Mouse (Mus musculus) E14TG2a.4 (cell line): ENCODE results near the gene Aimp2.
A peak's percentile ranks its signal among the peaks of the same experiment; 100 is the strongest.

Experiments
- H3K27me3 ChIP-seq: 2 replicates; pipeline ENCODE4 v1.6.1; 2014; ENCODE audit warnings: low read length, control low read depth; ENCODE audit not compliant: insufficient read depth
- H3K36me3 ChIP-seq: 2 replicates; pipeline ENCODE4 v1.6.1; 2014; ENCODE audit warnings: low read length, control low read depth; ENCODE audit not compliant: insufficient read depth
- H3K4me1 ChIP-seq: replicated peaks from 2 replicates; pipeline ENCODE4 v1.6.1; 2014; ENCODE audit warnings: low read depth, low read length, control low read depth
- H3K4me3 ChIP-seq: replicated peaks from 2 replicates; pipeline ENCODE4 v1.5.1; 2014; ENCODE audit warnings: mild to moderate bottlenecking, low read length
- H3K9me3 ChIP-seq: 2 replicates; pipeline ENCODE4 v1.6.1; 2014; ENCODE audit warnings: low read length, control low read depth
- CTCF ChIP-seq: conservative IDR thresholded peaks from 2 replicates; pipeline ENCODE4 v1.5.1; 2014; ENCODE audit warnings: low read length
- NANOG ChIP-seq: IDR thresholded peaks from 2 replicates; pipeline ENCODE4 v1.6.1; 2014; ENCODE audit warnings: borderline replicate concordance, low read length, mixed read lengths
- POU5F1 ChIP-seq: IDR thresholded peaks from 2 replicates; pipeline ENCODE4 v1.6.1; 2014; ENCODE audit warnings: low read length, borderline replicate concordance

Aimp2 gene

GRCm38 (mm10) chr5:143933414-143933813 is 23.8 kb upstream of the Aimp2 start:
- H3K27me3 ChIP-seq: no peaks in the 10 kb centered on the region
- H3K4me3 ChIP-seq: peak overlapping the region; percentile 56
- peaks cover 40% of the 10 kb centered on the region for H3K36me3 ChIP-seq
- H3K4me1 ChIP-seq: peaks cover 28% of the 10 kb centered on the region
- TF ChIP-seq POU5F1 (no peak), NANOG (no peak), CTCF (no peak)
- no peaks in the 10 kb centered on the region for H3K9me3 ChIP-seq

- Histone ChIP-seq H3K36me3 (peaks cover 46% of the 10 kb centered on the region), H3K4me1 (peaks cover 28% of the 10 kb centered on the region), H3K4me3 (peak within 1 kb of the TSS; percentile 56), H3K9me3 (no peaks in the 10 kb centered on the region), H3K27me3 (no peaks in the 10 kb centered on the region)
- TF ChIP-seq POU5F1: no peak
- no peak for TF ChIP-seq NANOG
- no peak for TF ChIP-seq CTCF
These were observed 23.2 kb upstream of the Aimp2 start, which contains the start of gene Rsph10b for GRCm38 (mm10) chr5:143932831-143933230. Gene Rsph10b, plus strand, starts transcription at chr5:143933035.

- Histone ChIP-seq H3K4me3 (no peak overlapping the region), H3K9me3 (no peaks in the 10 kb centered on the region), H3K36me3 (peaks cover 52% of the 10 kb centered on the region), H3K27me3 (no peaks in the 10 kb centered on the region), H3K4me1 (peaks cover 22% of the 10 kb centered on the region)
- TF ChIP-seq NANOG: no peak
These were observed 22.4 kb upstream of the Aimp2 start for GRCm38 (mm10) chr5:143931863-143932580.

GRCm38 (mm10) chr5:143930656-143931055 is 21.0 kb upstream of the Aimp2 start:
- H3K4me1 ChIP-seq: peaks cover 21% of the 10 kb centered on the region
- H3K4me3 ChIP-seq: no peak overlapping the region
- H3K9me3 ChIP-seq: no peaks in the 10 kb centered on the region
- TF ChIP-seq POU5F1 (no peak), CTCF (no peak), NANOG (no peak)
- H3K36me3 ChIP-seq: peaks cover 66% of the 10 kb centered on the region
- H3K27me3 ChIP-seq: no peaks in the 10 kb centered on the region

GRCm38 (mm10) chr5:143929291-143929690 is 19.6 kb upstream of the Aimp2 start:
- peaks cover 80% of the 10 kb centered on the region for H3K36me3 ChIP-seq
- no peaks in the 10 kb centered on the region for H3K27me3 ChIP-seq
- H3K4me3 ChIP-seq: no peak overlapping the region
- no peaks in the 10 kb centered on the region for H3K9me3 ChIP-seq
- TF ChIP-seq POU5F1 (no peak), NANOG (no peak)
- H3K4me1 ChIP-seq: peaks cover 21% of the 10 kb centered on the region

- H3K36me3 ChIP-seq: peaks cover 94% of the 10 kb centered on the region
- no peak within 1 kb of the TSS for H3K4me3 ChIP-seq
- no peaks in the 10 kb centered on the region for H3K9me3 ChIP-seq
- no peak for TF ChIP-seq CTCF
- TF ChIP-seq NANOG: no peak
- no peak for TF ChIP-seq POU5F1
- peaks cover 13% of the 10 kb centered on the region for H3K4me1 ChIP-seq
- no peaks in the 10 kb centered on the region for H3K27me3 ChIP-seq
These were observed 18.2 kb upstream of the Aimp2 start, which contains the start of gene Gm42421 for GRCm38 (mm10) chr5:143927875-143928274. Gene Gm42421, plus strand, starts transcription at chr5:143928175.

GRCm38 (mm10) chr5:143924781-143925452 is 15.3 kb upstream of the Aimp2 start:
- no peak overlapping the region for H3K4me3 ChIP-seq
- H3K4me1 ChIP-seq: no peaks in the 10 kb centered on the region
- peaks cover 96% of the 10 kb centered on the region for H3K36me3 ChIP-seq
- no peaks in the 10 kb centered on the region for H3K27me3 ChIP-seq
- H3K9me3 ChIP-seq: no peaks in the 10 kb centered on the region
- TF ChIP-seq POU5F1 (no peak), NANOG (no peak), CTCF (no peak)

GRCm38 (mm10) chr5:143918120-143918519 is 8.5 kb upstream of the Aimp2 start:
- TF ChIP-seq POU5F1 (no peak), CTCF (no peak), NANOG (no peak)
- Histone ChIP-seq H3K4me1 (no peaks in the 10 kb centered on the region), H3K9me3 (no peaks in the 10 kb centered on the region), H3K36me3 (peaks cover 89% of the 10 kb centered on the region), H3K27me3 (no peaks in the 10 kb centered on the region), H3K4me3 (no peak overlapping the region)

- no peak overlapping the region for H3K4me3 ChIP-seq
- no peaks in the 10 kb centered on the region for H3K9me3 ChIP-seq
- TF ChIP-seq POU5F1: no peak
- TF ChIP-seq CTCF: peak; percentile 35
- no peaks in the 10 kb centered on the region for H3K27me3 ChIP-seq
- peaks cover 89% of the 10 kb centered on the region for H3K36me3 ChIP-seq
- H3K4me1 ChIP-seq: no peaks in the 10 kb centered on the region
These were observed 7.8 kb upstream of the Aimp2 start for GRCm38 (mm10) chr5:143917418-143917817.
